Mouse (Mus musculus): ENCODE data around the gene Zup1. TPM values are rescaled to one million over a fixed set of nuclear protein-coding genes. Genes with fewer than 3 reads are reported as not detected.
"Not testable (repeated sequence)": the region's sequence is repeated elsewhere in the genome, so short reads cannot be mapped to it uniquely, and the experiment has no call there.

The Zup1 gene
- total RNA-seq (2014; fragmentation: Nextera tagmentation) (43.0 and 45.3 TPM in 2 replicates), total RNA-seq (2017) (28.9 and 43.7 TPM in 2 replicates)

DNA sequence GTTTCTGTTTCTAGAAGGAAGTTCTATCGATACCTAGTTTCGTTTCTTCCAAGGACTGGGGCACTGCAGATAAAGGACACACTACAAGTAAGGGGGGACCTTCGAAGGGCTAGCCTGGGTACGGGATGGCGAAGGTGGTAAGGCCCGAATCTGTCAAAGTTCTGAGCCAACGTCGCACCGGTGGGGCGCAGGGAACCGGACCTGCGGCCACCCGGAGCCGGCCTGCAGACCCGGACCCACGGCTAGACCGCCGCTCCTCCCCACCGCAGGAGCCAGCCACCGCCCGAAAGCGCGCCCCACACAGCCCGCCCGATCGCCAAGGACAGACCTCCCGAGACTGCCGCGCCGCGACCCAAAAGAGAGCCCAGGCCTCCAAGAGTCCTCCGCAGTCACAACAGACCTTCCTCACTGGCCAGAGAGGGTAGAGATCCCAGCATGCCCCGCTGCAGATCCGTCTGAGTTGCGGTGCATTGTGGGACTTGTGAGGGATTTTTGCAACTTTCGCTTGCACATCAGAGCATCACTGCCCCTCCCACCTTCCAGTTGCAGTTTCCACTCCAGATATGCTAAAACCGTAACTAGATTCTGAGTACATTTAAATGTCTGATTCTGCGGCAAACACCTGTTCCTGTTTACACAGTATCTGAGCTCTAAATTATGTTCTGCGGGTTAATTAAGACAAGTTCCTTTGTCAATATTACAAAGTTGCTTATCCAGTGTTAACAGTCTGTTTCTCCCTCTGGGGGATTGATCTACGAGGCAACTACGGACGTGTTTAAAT is at the start of gene Zup1:
Gene Zup1, minus strand, starts transcription at position 467 of the 781 bp plus-strand sequence.
- peak; percentile 99 for ATAC-seq (replicated peaks; ENCODE audit: low FRiP score, low TSS enrichment, poor library complexity, severe bottlenecking)

DNA sequence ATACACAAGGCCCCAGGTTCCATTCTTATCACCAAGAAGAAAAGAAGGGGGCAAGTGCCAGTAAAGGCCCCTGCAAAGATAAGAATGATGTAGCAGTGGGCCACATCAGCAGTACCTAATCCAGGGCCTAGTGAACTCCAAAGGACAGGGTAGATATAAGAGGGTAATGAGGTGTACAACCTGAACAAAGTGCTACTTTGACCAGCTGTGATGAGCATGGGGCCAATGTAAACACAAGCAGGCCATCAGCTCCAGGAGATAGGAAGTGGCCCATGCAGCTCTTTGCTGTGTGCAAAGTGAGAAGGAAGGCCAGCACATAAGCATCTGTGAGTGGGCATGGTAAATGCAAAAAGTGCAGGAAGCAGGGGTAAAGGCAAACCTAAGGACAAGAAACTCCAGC is 47.3 kb upstream of the Zup1 start:
- no peak for ATAC-seq (replicated peaks; ENCODE audit: low FRiP score, low TSS enrichment, poor library complexity, severe bottlenecking)

- not testable (repeated sequence) for ATAC-seq (replicated peaks; ENCODE audit: low FRiP score, low TSS enrichment, poor library complexity, severe bottlenecking)
These were observed 45.6 kb upstream of the Zup1 start for GRCm38 (mm10) chr10:33996686-33997085.

GRCm38 (mm10) chr10:33986771-33987170 is 35.7 kb upstream of the Zup1 start:
- ATAC-seq (replicated peaks; ENCODE audit: low FRiP score, low TSS enrichment, poor library complexity, severe bottlenecking): peak; percentile 99

DNA sequence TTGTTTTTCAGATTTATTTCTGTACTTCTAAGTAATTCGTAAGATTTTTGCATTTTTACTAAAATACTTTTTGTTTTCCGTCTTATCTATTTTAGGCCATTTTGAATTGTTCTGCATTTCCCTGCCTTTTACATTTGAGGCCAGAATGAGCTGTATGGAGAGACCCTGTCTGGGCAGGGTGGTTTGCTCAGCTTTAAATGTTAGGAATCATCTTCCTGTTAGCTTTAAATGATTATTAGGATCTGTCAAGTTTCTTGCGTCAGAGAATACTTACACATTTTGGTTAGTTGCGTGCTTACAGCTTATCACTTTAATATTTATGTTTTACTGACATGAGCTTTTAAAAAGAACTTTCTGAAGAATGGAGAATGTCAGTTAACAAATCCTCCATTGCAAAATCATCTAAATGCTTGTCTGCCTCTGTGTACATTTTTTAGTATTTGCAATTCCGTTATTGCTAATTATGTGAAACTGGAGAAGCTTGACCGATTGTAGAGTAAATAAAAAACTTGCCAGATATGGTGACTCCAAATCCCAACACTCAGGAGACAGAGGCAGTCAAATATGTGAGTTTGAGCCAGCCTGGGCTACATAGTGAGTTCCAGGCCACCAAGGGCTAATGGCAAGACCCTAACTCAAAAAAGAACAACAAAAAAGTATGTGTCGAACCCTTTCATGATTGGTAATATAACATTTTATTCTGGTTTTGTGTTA is 23.9 kb upstream of the Zup1 start:
- no peak for ATAC-seq (replicated peaks; ENCODE audit: low FRiP score, low TSS enrichment, poor library complexity, severe bottlenecking)

- no peak for ATAC-seq (replicated peaks; ENCODE audit: low FRiP score, low TSS enrichment, poor library complexity, severe bottlenecking)
These were observed 1.4 kb upstream of the Zup1 start for GRCm38 (mm10) chr10:33952509-33952908.

GRCm38 (mm10) chr10:33946336-33946735 is 4.7 kb downstream of the Zup1 start:
- ATAC-seq (replicated peaks; ENCODE audit: low FRiP score, low TSS enrichment, poor library complexity, severe bottlenecking): no peak

DNA sequence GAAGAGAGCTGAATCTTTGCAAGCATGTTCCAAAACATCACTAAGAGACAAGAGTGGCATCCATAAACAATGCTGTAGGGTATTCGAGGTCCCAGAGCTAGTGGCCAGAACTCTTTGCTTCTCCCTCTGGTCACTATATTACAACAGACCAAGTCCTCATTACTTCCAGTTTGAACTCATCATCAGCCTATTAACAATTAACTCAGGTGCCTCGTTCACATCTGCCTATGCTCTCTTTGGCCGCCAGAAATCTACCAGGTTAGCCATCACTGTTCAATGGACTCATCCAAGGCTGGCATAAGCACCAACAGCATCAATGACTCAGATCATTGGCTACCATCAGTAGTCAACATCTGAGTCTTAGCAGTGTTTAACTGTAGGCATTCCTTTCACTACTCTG is 5.7 kb downstream of the Zup1 start:
- no peak for ATAC-seq (replicated peaks; ENCODE audit: low FRiP score, low TSS enrichment, poor library complexity, severe bottlenecking)

- no peak for ATAC-seq (replicated peaks; ENCODE audit: low FRiP score, low TSS enrichment, poor library complexity, severe bottlenecking)
These were observed 10.4 kb downstream of the Zup1 start for GRCm38 (mm10) chr10:33940702-33941101.

GRCm38 (mm10) chr10:33905489-33905888 is 45.6 kb downstream of the Zup1 start:
- no peak for ATAC-seq (replicated peaks; ENCODE audit: low FRiP score, low TSS enrichment, poor library complexity, severe bottlenecking)

GRCm38 (mm10) chr10:33904530-33905481 is 46.3 kb downstream of the Zup1 start, which contains the start of gene Rsph4a:
TSS of gene Rsph4a (plus strand) at chr10:33905111.
- ATAC-seq (replicated peaks; ENCODE audit: low FRiP score, low TSS enrichment, poor library complexity, severe bottlenecking): no peak

GRCm38 (mm10) chr10:33901520-33901919 is 49.5 kb downstream of the Zup1 start:
- ATAC-seq (replicated peaks; ENCODE audit: low FRiP score, low TSS enrichment, poor library complexity, severe bottlenecking): not testable (repeated sequence)

GRCm38 (mm10) chr10:33882411-33882810 is 68.7 kb downstream of the Zup1 start:
- not testable (repeated sequence) for ATAC-seq (replicated peaks; ENCODE audit: low FRiP score, low TSS enrichment, poor library complexity, severe bottlenecking)

DNA sequence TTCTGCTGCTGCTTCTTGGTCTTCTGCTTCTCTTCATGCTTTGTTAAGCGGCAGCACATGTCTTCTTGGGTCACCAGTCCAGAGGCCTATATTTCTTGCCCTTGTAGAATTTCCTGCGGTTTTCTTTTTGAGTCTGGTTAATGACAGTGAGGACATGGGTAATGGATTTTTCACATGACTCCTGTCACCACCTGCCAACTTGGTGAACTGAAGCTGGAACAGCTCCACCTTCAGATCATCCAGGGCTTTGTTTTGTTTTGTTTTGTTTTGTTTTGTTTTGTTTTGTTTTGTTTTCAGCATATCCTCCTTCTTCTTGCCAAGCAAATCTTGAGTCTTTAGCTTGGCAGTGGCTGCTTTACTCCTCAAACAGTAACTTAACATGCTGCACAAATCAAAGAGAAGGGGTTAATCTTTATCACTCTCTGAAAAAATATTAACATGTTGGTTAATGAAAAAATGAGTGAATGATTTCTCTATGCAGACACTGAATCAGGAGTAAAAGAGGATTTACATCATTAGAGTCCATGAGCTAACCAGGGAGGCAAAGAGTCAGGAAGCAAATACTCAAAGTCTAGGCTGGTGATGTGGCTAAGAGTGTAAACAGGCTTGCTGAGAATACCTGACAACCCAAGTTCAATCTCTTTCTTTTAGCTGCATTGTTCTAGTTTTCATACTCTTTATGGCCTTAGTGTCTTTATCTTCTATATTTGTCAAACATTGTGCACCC is 78.2 kb downstream of the Zup1 start:
- ATAC-seq (replicated peaks; ENCODE audit: low FRiP score, low TSS enrichment, poor library complexity, severe bottlenecking): no peak

DNA sequence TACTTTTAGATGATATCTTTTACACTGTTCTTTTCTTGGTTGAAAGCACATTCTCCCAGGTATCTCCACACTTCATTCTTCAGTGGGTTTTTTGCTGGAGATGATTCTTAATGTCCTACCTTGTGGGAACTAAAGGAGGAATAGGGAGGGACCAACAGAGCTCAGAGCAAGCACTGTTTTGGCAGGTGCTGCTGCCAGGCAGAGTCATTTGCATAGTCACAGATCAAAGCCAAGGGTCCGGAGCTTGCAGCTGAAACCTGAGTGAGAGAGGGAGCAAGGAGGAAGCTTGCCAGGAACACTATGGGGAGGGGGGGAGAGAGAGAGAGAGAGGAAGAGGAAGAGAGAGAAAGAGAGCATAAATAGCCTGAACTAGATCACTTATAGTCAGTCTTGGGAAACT is 80.6 kb downstream of the Zup1 start:
- no peak for ATAC-seq (replicated peaks; ENCODE audit: low FRiP score, low TSS enrichment, poor library complexity, severe bottlenecking)
